Mouse (Mus musculus) embryonic facial prominence, embryonic 10.5 days (tissue): Measurements from ENCODE around the gene Disc1. TPM values are rescaled to one million over a fixed set of nuclear protein-coding genes. Genes with fewer than 3 reads are reported as not detected.

Experiments
- DNase-seq: peaks from one replicate; pipeline ENCODE4 v3.0.0-alpha.2; 2017; ENCODE audit warnings: low spot score
- H3K27ac ChIP-seq: fragments of 300-500 bp; sonication (generic); replicated peaks from 2 replicates; pipeline ENCODE4 v1.5.1; 2016; ENCODE audit warnings: mild to moderate bottlenecking
- H3K27me3 ChIP-seq: fragments of 300-500 bp; sonication (generic); replicated peaks from 2 replicates; pipeline ENCODE4 v1.6.1; 2016; ENCODE audit warnings: low read depth, mild to moderate bottlenecking; ENCODE audit not compliant: poor library complexity, severe bottlenecking
- H3K36me3 ChIP-seq: fragments of 300-500 bp; sonication (generic); replicated peaks from 2 replicates; pipeline ENCODE4 v1.6.1; 2016; ENCODE audit warnings: mild to moderate bottlenecking, moderate library complexity
- H3K4me1 ChIP-seq: fragments of 300-500 bp; sonication (generic); 2 replicates; pipeline ENCODE4 v1.6.1; 2016
- H3K4me3 ChIP-seq: fragments of 300-500 bp; sonication (generic); 2 replicates; pipeline ENCODE4 v1.5.1; 2016; ENCODE audit warnings: mild to moderate bottlenecking, moderate library complexity
- H3K9me3 ChIP-seq: fragments of 300-500 bp; sonication (generic); 2 replicates; pipeline ENCODE4 v1.6.1; 2016; ENCODE audit warnings: mild to moderate bottlenecking
- WGBS: fragments of 180-500 bp; shearing (Covaris S2); methylation state at CpG from one replicate; pipeline ENCODE4 v1.1.7; 2016; 5-methylcytosine and 5-hydroxymethylcytosine counted together
- polyA plus RNA-seq: library from polyadenylated mRNA; unstranded; fragments of >200 nt; fragmentation: Nextera tagmentation; extraction: Ambion mirVana; gene quantifications from 2 replicates; pipeline ENCODE4 v1.2.1, GENCODE M21; 2016

Disc1 gene
- 1.7 and 2.3 TPM in 2 replicates for polyA plus RNA-seq

- peaks cover 17% of the 10 kb centered on the region for H3K4me1 ChIP-seq
- DNase-seq, result peak; percentile 71
- H3K27me3 ChIP-seq, result peaks cover 46% of the 10 kb centered on the region
- H3K27ac ChIP-seq, result peak within 1 kb of the TSS; percentile 80
- peak within 1 kb of the TSS; percentile 80 for H3K4me3 ChIP-seq
- H3K36me3 ChIP-seq, result no peaks in the 10 kb centered on the region
- 1% methylated on average over 65 of the region's 65 CpGs for WGBS
- H3K9me3 ChIP-seq, result 0 out of 2 replicates have a peak, but pooled peaks cover 6% of the 10 kb centered on the region
Measured at GRCm38 (mm10) chr8:125053505-125054435, at the start of gene Disc1. Gene Disc1, plus strand, starts transcription at chr8:125054195.

- 3% methylated on average over 84 of the region's 84 CpGs for WGBS
- H3K27ac ChIP-seq, result peak within 1 kb of the TSS; percentile 87
- peak within 1 kb of the TSS; percentile 86 for H3K4me3 ChIP-seq
- peaks cover 38% of the 10 kb centered on the region for H3K36me3 ChIP-seq
- H3K27me3 ChIP-seq, result peaks cover 4% of the 10 kb centered on the region; the same call in 1 of the 2 replicates
- H3K9me3 ChIP-seq, result peaks cover 5% of the 10 kb centered on the region; the same call in 1 of the 2 replicates
- H3K4me1 ChIP-seq, result peaks cover 3% of the 10 kb centered on the region
- DNase-seq, result peak; percentile 95
Measured at GRCm38 (mm10) chr8:125012695-125013627, 41.0 kb upstream of the Disc1 start, which contains the start of gene Tsnax. Gene Tsnax, plus strand, starts transcription at chr8:125012997.

GRCm38 (mm10) chr8:125024085-125024484, 29.9 kb upstream of the Disc1 start:
- Histone ChIP-seq H3K4me1 (no peaks in the 10 kb centered on the region), H3K27ac (no peak overlapping the region), H3K36me3 (peaks cover 68% of the 10 kb centered on the region), H3K27me3 (no peaks in the 10 kb centered on the region), H3K4me3 (no peak overlapping the region), H3K9me3 (no peaks in the 10 kb centered on the region)
- DNase-seq, result no peak
- WGBS, result 90% methylated on average over 8 of the region's 8 CpGs

DNA sequence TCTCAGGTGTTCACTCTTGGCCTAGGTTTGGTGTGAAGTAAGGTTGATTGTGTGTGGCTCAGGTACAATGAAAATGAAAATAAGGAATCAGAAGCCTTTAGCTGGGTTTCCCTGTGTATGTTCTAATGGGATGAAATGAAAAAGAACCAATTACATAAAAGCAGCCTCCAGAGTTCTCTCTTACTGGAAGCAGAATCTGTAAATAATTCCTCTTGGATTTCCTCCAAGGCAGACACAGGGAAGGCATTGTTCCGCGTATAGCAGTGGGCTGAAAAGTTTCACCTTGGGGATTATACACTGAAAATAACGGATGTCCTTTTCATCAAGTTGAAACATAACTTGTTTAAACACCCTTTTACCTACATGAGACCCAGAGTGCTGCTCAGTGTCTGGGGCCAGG, 26.8 kb upstream of the Disc1 start:
- DNase-seq, result no peak
- Histone ChIP-seq H3K9me3 (no peaks in the 10 kb centered on the region), H3K36me3 (peaks cover 86% of the 10 kb centered on the region), H3K27ac (no peak overlapping the region), H3K4me1 (no peaks in the 10 kb centered on the region), H3K27me3 (no peaks in the 10 kb centered on the region), H3K4me3 (no peak overlapping the region)
- WGBS, result 92% methylated on average over 3 of the region's 3 CpGs

GRCm38 (mm10) chr8:125028841-125029240, 25.2 kb upstream of the Disc1 start:
- Histone ChIP-seq H3K9me3 (no peaks in the 10 kb centered on the region), H3K36me3 (peaks cover 99% of the 10 kb centered on the region), H3K4me3 (no peak overlapping the region), H3K27ac (no peak overlapping the region), H3K4me1 (no peaks in the 10 kb centered on the region), H3K27me3 (no peaks in the 10 kb centered on the region)
- no peak for DNase-seq
- WGBS, result 92% methylated on average over 5 of the region's 5 CpGs

- H3K36me3 ChIP-seq, result peaks cover 96% of the 10 kb centered on the region
- no peak overlapping the region for H3K27ac ChIP-seq
- 84% methylated on average over 5 of the region's 5 CpGs for whole genome bisulfite sequencing
- DNase-seq, result no peak
- no peaks in the 10 kb centered on the region for H3K27me3 ChIP-seq
- peaks cover 8% of the 10 kb centered on the region for H3K4me1 ChIP-seq
- no peak overlapping the region for H3K4me3 ChIP-seq
- no peaks in the 10 kb centered on the region for H3K9me3 ChIP-seq
Measured at GRCm38 (mm10) chr8:125031276-125031675, 22.7 kb upstream of the Disc1 start.

DNA sequence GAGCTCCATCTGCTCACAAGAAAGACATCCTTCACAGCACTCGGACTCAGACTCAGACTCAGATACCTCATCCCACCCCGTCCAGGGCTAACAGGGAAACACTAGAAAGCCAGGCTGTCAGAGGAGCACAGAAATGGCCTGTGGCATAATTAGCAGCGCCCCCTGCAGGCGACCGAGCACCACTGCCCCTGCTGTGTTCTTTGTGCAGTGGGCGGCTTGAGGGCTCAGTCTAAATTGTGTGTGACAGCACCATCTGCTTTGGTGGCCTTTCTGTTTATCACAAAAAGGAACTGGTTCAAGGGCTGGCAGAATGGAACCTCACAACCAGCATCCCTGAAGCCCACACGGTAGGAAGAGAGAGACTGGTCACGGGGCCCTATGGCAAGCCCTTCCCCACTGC, 19.3 kb upstream of the Disc1 start:
- peak; percentile 82 for DNase-seq
- peaks cover 21% of the 10 kb centered on the region for H3K4me1 ChIP-seq
- WGBS, result 32% methylated on average over 8 of the region's 8 CpGs
- peaks cover 96% of the 10 kb centered on the region for H3K36me3 ChIP-seq
- H3K27ac ChIP-seq, result no peak overlapping the region
- H3K27me3 ChIP-seq, result no peaks in the 10 kb centered on the region
- no peaks in the 10 kb centered on the region for H3K9me3 ChIP-seq
- H3K4me3 ChIP-seq, result no peak overlapping the region

- Histone ChIP-seq H3K27ac (no peak overlapping the region), H3K4me3 (no peak overlapping the region), H3K4me1 (peaks cover 37% of the 10 kb centered on the region), H3K27me3 (no peaks in the 10 kb centered on the region), H3K9me3 (no peaks in the 10 kb centered on the region), H3K36me3 (peaks cover 85% of the 10 kb centered on the region)
- WGBS, result 69% methylated on average over 7 of the region's 7 CpGs
- DNase-seq, result peak; percentile 29
Measured at GRCm38 (mm10) chr8:125037081-125037480, 16.9 kb upstream of the Disc1 start.

GRCm38 (mm10) chr8:125038731-125039130, 15.3 kb upstream of the Disc1 start:
- 92% methylated on average over 15 of the region's 15 CpGs for WGBS
- Histone ChIP-seq H3K9me3 (no peaks in the 10 kb centered on the region), H3K4me3 (no peak overlapping the region), H3K27ac (no peak overlapping the region), H3K27me3 (no peaks in the 10 kb centered on the region), H3K36me3 (peaks cover 68% of the 10 kb centered on the region), H3K4me1 (peaks cover 54% of the 10 kb centered on the region)
- DNase-seq, result no peak

DNA sequence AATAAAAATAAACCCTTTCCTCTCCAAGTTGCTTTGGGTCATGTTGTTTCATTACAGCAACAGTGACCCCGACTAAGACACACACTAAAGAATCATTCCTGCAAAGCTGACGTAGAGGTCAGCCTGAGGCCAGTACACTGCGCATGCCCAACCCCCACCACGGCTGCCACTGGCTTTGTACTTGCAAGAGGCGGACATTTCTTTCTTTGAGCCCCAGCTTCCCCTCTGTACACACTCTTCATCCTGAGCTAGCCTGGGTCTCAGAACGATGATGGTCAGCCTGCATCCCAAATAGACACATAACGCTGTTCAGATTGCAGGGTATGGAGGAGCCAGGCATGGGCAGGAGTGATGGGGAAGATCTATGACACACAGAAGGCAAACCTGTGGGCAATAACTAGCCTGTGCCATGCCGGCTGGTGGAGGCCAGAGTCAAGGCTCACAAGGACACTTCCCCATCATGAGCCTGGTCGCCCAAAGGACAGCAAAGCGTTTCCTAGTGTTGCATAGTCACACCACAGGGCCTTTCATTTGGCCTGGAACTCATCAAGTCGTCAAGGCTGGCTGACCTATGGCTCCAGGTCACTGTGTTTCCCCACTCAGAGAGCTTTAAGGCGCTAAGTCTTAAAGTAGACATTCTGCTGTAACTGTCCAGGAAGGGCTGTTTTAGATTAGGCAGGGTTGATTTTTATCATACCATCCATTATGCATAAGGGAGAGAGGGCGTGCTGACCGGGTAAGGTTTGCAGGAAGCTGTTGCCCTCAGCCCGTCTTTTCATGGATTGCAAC, 13.2 kb upstream of the Disc1 start:
- peaks cover 59% of the 10 kb centered on the region for H3K4me1 ChIP-seq
- H3K27ac ChIP-seq, result peak overlapping the region; percentile 70
- H3K4me3 ChIP-seq, result no peak overlapping the region
- peak; percentile 59 for DNase-seq
- H3K27me3 ChIP-seq, result no peaks in the 10 kb centered on the region
- WGBS, result 51% methylated on average over 15 of the region's 15 CpGs
- peaks cover 52% of the 10 kb centered on the region for H3K36me3 ChIP-seq
- H3K9me3 ChIP-seq, result no peaks in the 10 kb centered on the region

- H3K27ac ChIP-seq, result peak overlapping the region; percentile 70
- peak overlapping the region; percentile 21; the same call in 1 of the 2 replicates for H3K4me3 ChIP-seq
- peaks cover 54% of the 10 kb centered on the region for H3K4me1 ChIP-seq
- peaks cover 45% of the 10 kb centered on the region for H3K36me3 ChIP-seq
- no peaks in the 10 kb centered on the region for H3K27me3 ChIP-seq
- 43% methylated on average over 2 of the region's 2 CpGs for WGBS
- peak; percentile 39 for DNase-seq
- H3K9me3 ChIP-seq, result no peaks in the 10 kb centered on the region
Measured at GRCm38 (mm10) chr8:125041496-125041895, 12.5 kb upstream of the Disc1 start.
